Mouse (Mus musculus) forebrain, embryonic 12.5 days (tissue): ENCODE measurements around the gene Lrrc51. TPM values are rescaled to one million over a fixed set of nuclear protein-coding genes. Genes with fewer than 3 reads are reported as not detected.

ENCODE experiments used
- ATAC-seq: fragments of 200-750 bp; cut with Nextera tagmentation; 2 replicates; pipeline ENCODE4 v1.8.0; 2017; ENCODE audit warnings: moderate TSS enrichment; ENCODE audit not compliant: low FRiP score
- H3K27ac ChIP-seq: fragments of 300-500 bp; sonication (generic); 2 replicates; pipeline ENCODE4 v1.5.1; 2016; ENCODE audit warnings: mild to moderate bottlenecking
- H3K27me3 ChIP-seq: fragments of 300-500 bp; sonication (generic); 2 replicates; pipeline ENCODE4 v1.6.1; 2016; ENCODE audit warnings: mild to moderate bottlenecking
- H3K36me3 ChIP-seq: fragments of 300-500 bp; sonication (generic); replicated peaks from 2 replicates; pipeline ENCODE4 v1.6.1; 2016; ENCODE audit warnings: mild to moderate bottlenecking
- H3K4me1 ChIP-seq: fragments of 300-500 bp; sonication (generic); 2 replicates; pipeline ENCODE4 v1.6.1; 2016
- H3K4me2 ChIP-seq: fragments of 300-500 bp; sonication (generic); 2 replicates; pipeline ENCODE4 v1.6.1; 2016; ENCODE audit warnings: mild to moderate bottlenecking, moderate library complexity
- H3K4me3 ChIP-seq: fragments of 300-500 bp; sonication (generic); replicated peaks from 2 replicates; pipeline ENCODE4 v1.5.1; 2016; ENCODE audit warnings: mild to moderate bottlenecking
- H3K9ac ChIP-seq: fragments of 300-500 bp; sonication (generic); 2 replicates; pipeline ENCODE4 v1.6.1; 2016; ENCODE audit warnings: mild to moderate bottlenecking
- H3K9me3 ChIP-seq: fragments of 300-500 bp; sonication (generic); 2 replicates; pipeline ENCODE4 v1.6.1; 2016
- WGBS: fragments of 180-500 bp; shearing (Covaris S2); methylation state at CpG from one replicate; pipeline ENCODE4 v1.1.7; 2016; 5-methylcytosine and 5-hydroxymethylcytosine counted together
- polyA plus RNA-seq: library from polyadenylated mRNA; unstranded; fragments of >200 nt; fragmentation: Nextera tagmentation; extraction: Ambion mirVana; gene quantifications from 2 replicates; pipeline ENCODE4 v1.2.1, GENCODE M21; 2016

The Lrrc51 gene
- polyA plus RNA-seq, 1 experiment from 2014 or later, result 7.3 TPM

DNA sequence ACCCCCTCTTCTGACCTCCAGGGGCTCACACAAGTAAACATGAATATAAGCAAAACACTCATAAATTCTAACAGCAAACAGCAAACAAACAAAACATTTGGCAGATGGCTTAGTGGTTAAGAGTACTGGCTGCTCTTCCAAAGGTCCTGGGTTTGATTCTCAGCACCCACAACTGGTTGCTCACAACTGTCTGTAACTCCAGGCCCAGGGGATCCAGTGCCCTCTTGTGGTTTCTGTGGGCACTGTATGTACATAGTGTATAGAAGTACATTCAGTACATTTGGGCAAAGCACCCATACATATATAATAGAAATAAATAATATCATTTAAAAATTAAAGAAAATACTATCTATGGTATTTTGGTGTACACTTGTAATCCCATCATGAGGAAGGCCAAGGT is 30.8 kb downstream of the Lrrc51 start:
- peaks cover 23% of the 10 kb centered on the region for H3K36me3 ChIP-seq
- H3K9ac ChIP-seq, result no peak overlapping the region
- peaks cover 21% of the 10 kb centered on the region for H3K4me1 ChIP-seq
- H3K27me3 ChIP-seq, result no peaks in the 10 kb centered on the region
- ATAC-seq, result no peak
- no peak overlapping the region for H3K27ac ChIP-seq
- no peak overlapping the region for H3K4me3 ChIP-seq
- no peaks in the 10 kb centered on the region for H3K9me3 ChIP-seq
- H3K4me2 ChIP-seq, result no peak overlapping the region

DNA sequence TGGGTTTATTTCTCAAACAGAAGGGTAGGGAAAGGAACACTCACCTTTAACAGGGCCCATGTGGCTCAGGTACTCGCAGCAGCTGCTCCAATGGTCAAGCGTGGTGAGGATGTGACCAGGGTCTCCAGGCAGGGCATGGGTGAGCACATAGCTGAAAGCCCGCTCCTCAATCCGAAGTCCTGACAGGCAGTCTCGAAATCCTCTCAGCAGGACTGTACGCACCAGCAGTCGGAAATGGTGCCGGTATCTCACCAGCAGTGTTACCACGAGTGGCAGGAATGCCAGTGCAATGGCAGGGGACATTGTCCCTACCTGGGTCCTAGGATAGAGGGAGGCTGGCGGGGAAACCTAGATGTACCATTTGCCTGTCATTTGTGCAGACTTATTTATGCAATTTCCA is 31.7 kb downstream of the Lrrc51 start:
- Histone ChIP-seq H3K27ac (no peak overlapping the region), H3K9me3 (no peaks in the 10 kb centered on the region), H3K4me3 (no peak overlapping the region), H3K36me3 (peaks cover 23% of the 10 kb centered on the region), H3K9ac (no peak overlapping the region), H3K27me3 (no peaks in the 10 kb centered on the region), H3K4me1 (peaks cover 19% of the 10 kb centered on the region), H3K4me2 (no peak overlapping the region)
- WGBS, result 94% methylated on average over 10 of the region's 10 CpGs
- ATAC-seq, result no peak

DNA sequence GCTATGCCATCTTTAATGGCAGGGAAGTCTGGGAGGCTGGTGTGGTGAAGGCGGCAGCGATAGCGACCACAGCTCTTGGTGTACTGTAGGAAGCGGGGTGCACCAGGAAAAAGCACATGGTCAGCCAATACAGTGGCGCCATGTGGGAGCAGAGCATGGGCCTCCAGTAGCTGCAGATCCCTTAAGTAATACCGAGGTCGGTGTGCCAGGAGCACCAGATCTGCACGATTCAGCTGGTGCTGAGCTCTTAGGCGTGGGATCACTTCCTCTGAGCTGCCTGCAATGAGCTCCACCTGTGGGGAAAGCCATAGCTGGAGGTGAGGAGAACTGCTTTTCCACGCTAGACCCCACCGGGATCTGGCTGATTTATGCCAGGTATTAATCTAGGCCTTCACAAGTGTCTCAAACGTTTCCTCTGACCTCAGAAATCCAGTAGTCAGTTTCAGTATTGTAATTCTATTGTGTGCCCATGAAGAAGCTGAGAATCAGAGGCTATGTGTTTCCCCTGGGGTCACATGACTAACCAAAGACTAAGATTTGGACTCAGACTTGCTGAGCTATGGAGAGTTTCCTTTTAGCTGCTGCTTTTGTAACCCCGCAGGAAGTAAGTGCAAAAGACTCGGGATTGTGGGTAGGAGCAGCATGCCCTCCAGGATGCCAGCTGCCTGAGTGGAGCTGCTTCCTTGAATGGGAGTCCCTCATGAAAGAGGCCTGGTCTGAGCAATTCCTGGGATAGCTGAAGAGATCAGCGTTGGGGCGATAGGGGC is 33.2 kb downstream of the Lrrc51 start:
- WGBS, result 91% methylated on average over 16 of the region's 16 CpGs
- Histone ChIP-seq H3K4me1 (peaks cover 14% of the 10 kb centered on the region), H3K9me3 (no peaks in the 10 kb centered on the region), H3K9ac (no peak overlapping the region), H3K36me3 (peaks cover 23% of the 10 kb centered on the region), H3K4me3 (no peak overlapping the region), H3K27me3 (no peaks in the 10 kb centered on the region), H3K4me2 (no peak overlapping the region), H3K27ac (no peak overlapping the region)
- ATAC-seq, result no peak

DNA sequence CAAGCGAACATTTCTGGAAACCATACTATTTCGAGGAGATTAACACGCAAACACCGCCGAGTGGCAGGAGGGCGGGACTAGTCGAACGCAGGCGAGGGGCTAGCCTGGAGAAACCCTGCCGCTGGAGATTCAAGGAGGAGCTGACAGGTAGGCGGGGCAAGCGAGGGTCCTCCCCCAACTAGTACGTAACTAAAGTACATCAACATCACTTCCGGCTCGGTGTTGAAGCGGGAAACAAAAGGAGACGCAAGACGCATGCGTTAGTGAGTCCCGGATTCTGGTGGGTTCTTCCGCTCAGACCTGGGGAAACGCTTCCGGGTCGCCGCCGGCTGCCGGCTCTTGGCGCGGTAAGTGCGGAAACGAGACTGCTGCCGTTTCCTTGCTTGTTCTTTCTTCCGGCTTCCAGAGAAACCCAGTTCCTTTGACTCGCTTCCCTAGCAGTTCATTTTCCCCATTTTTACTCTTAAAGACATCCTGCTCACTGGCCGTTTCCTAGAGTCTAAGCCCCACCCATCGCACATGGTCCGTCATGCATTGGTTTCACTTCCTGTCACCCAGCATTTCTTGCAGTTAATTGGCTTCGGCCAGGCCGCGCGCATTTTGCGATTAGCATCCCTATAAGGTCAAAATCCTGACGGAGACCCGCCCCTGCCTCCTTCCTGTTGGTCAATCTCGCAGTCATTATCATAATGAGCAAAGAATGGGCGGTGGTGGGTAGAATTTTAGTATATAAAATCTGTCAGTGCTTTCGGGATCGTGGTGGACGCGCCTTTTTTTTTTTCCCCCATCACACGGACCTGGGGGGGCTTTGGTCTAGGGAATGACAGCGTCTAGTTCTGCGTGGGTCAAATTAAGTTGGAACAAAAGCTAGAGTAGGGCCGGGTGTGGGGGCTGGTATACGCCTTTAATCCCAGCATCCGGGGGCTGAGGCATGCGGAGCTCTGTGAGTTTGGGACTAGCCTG is 37.3 kb downstream of the Lrrc51 start:
- Histone ChIP-seq H3K27ac (peak overlapping the region; percentile 92), H3K27me3 (no peaks in the 10 kb centered on the region; the same call in 1 of the 2 replicates), H3K9me3 (no peaks in the 10 kb centered on the region), H3K4me2 (peak overlapping the region; percentile 56), H3K36me3 (peaks cover 12% of the 10 kb centered on the region; the same call in 1 of the 2 replicates), H3K9ac (peak overlapping the region; percentile 53), H3K4me1 (peaks cover 11% of the 10 kb centered on the region), H3K4me3 (peak overlapping the region; percentile 55)
- WGBS, result under 1% methylated on average over 57 of the region's 57 CpGs
- peak; percentile 98 for ATAC-seq

DNA sequence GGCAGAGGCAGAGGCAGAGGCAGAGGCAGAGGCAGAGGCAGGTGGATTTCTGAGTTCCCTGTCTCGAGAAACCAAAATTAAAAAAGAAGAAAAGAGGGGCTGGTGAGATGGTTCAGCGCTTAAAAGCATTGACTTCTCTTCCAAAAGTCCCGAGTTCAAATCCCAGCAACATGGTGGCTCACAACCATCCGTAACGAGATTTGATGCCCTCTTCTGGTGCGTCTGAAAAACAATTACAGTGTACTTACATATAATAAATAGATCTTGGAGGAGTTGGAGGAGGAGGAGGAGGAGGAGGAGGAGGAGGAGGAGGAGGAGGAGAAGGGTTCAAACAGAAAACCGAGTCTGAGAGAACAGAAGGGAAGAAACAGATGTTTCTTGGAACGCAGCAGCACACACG is 38.0 kb downstream of the Lrrc51 start:
- Histone ChIP-seq H3K36me3 (peaks cover 12% of the 10 kb centered on the region; the same call in 1 of the 2 replicates), H3K9ac (peak overlapping the region; percentile 53), H3K4me3 (peak overlapping the region; percentile 55), H3K4me1 (peaks cover 11% of the 10 kb centered on the region), H3K27ac (peak overlapping the region; percentile 92), H3K4me2 (peak overlapping the region; percentile 47), H3K9me3 (no peaks in the 10 kb centered on the region), H3K27me3 (peaks cover 3% of the 10 kb centered on the region; the same call in 1 of the 2 replicates)
- 38% methylated on average over 9 of the region's 9 CpGs for WGBS
- ATAC-seq, result no peak

DNA sequence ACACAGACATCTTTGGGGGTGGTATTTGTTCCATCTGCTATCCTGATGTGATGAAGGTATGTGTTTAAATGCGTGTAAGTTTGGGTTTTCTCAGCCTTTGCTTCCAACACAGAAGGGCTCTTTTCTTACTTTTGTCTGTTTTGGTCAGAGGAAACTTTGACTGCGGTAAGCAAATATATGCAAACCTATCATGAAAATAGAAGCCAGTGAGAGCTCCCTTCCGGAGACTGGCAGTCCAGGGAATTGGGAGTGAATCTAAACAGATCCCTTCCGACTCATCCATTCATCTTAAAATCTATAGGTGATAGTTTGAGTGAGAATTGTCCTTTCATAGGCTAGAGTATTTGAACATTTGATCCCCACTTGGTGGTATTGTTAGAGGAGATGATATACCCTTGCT is 45.2 kb downstream of the Lrrc51 start:
- Histone ChIP-seq H3K9ac (no peak overlapping the region), H3K4me2 (no peak overlapping the region), H3K27ac (no peak overlapping the region), H3K4me1 (no peaks in the 10 kb centered on the region), H3K27me3 (peaks cover 5% of the 10 kb centered on the region; the same call in 1 of the 2 replicates), H3K36me3 (no peaks in the 10 kb centered on the region), H3K4me3 (no peak overlapping the region), H3K9me3 (no peaks in the 10 kb centered on the region)
- 84% methylated on average over 4 of the region's 4 CpGs for WGBS
- no peak for ATAC-seq

DNA sequence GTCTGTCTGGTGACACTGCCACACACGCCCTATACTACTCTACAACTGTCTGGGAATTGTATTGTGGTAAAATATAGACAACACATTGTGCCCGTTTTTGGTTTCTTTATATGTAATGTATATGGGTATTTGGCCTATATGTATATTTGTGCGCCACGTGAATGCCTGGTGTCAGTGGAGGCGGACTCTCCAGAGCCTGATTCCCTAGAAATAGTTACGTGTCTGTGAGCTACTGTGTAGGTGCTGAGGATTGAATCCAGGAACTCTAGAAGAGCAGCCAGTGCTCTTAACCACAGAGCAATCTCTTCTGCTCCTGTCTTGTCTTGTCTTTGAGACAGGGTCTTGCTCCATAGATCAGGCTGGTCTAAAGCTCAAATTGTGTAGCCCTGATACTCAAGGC is 47.4 kb downstream of the Lrrc51 start:
- no peak for ATAC-seq
- Histone ChIP-seq H3K36me3 (no peaks in the 10 kb centered on the region), H3K9ac (no peak overlapping the region), H3K27ac (no peak overlapping the region), H3K4me2 (no peak overlapping the region), H3K27me3 (peaks cover 5% of the 10 kb centered on the region; the same call in 1 of the 2 replicates), H3K9me3 (no peaks in the 10 kb centered on the region), H3K4me1 (no peaks in the 10 kb centered on the region), H3K4me3 (no peak overlapping the region)
- WGBS, result 92% methylated on average over 6 of the region's 6 CpGs

DNA sequence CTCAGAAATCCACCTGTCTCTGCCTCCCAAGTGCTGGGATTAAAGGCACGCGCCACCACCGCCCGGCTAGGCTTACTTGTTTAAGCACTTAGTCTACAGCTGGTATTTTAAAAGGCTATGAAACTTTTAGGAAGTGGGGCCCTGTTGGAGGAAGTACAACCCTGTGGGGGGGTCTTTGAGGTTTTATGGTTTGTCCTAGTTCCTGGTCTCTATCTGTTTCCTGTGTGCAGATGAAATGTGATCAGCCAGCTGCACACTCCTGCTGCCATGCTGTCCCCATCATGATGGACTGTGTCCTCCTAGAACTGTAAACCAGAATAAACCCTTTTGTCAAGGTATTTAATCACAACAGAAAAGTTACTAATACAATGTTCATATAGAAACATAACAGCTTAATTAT is 49.5 kb downstream of the Lrrc51 start:
- 97% methylated on average over 4 of the region's 4 CpGs for WGBS

DNA sequence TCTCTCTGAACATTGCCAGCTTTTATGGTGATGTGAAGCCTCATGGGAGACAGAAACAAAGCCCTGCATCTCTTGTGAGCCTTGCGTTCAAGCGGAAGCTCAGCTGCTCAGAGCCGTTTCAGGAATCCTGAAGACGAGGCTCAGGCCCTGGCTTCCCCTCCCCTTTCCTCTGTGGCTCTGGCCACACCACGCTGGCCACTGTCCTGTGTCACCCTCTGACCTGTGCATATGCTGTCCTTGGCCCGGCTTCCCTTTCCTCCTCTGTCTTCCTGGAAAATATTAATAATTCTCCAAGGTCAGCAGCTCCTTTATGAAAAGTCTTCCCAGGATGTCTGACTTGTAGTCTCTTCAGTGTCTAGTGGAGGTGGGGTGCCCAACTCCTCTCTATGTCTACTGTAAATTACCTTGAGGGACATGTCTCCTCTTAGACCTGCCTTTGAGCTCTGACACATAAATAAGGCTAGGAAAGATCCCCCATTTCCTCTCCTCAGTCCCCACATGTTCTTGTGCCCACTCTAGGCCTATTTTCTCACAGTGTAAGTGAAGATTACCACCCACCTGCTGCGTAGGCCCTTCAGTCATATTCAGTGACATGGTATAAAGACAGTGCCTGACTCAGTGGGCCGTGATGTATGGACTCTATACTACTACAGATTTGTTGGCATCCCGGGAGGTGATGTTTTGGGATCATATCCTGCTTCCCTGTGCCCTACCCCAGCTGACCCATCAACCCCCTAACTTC is 51.1 kb downstream of the Lrrc51 start:
- no peak overlapping the region for H3K4me2 ChIP-seq
- 69% methylated on average over 9 of the region's 9 CpGs for WGBS
- H3K9ac ChIP-seq, result no peak overlapping the region

More for the DNA sequence above, 49.5 kb downstream of the Lrrc51 start:
- Histone ChIP-seq H3K27me3 (0 out of 2 replicates have a peak, but pooled peaks cover 2% of the 10 kb centered on the region), H3K36me3 (no peaks in the 10 kb centered on the region), H3K4me3 (no peak overlapping the region), H3K4me2 (no peak overlapping the region), H3K27ac (no peak overlapping the region), H3K9ac (no peak overlapping the region), H3K4me1 (no peaks in the 10 kb centered on the region), H3K9me3 (no peaks in the 10 kb centered on the region)
- ATAC-seq, result no peak

DNA sequence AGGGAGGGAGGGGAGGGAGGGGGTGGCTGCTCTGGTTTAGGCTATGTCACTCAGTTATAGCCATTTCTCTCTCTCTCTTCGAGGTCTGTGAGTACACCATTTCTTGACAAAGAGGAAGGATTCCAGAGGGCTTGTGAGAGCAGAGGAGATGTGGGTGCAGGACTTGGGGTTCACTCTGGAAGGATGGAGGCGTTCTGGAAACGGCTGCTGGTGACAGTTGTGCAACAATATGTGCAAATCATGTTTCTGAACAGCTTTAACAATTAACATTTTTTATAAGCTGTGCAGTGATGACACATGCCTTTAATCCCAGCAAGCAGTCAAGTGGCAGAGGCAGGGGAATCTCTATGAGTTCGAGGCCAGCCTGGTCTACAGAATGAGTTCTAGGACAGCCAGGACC is 52.8 kb downstream of the Lrrc51 start:
- Histone ChIP-seq H3K4me2 (no peak overlapping the region), H3K9ac (no peak overlapping the region), H3K27ac (no peak overlapping the region), H3K4me3 (no peak overlapping the region), H3K4me1 (no peaks in the 10 kb centered on the region), H3K36me3 (no peaks in the 10 kb centered on the region), H3K9me3 (no peaks in the 10 kb centered on the region), H3K27me3 (no peaks in the 10 kb centered on the region)
- WGBS, result 66% methylated on average over 4 of the region's 4 CpGs
- ATAC-seq, result no peak

More for the DNA sequence above, 51.1 kb downstream of the Lrrc51 start:
- no peaks in the 10 kb centered on the region for H3K36me3 ChIP-seq
- no peak overlapping the region for H3K27ac ChIP-seq
- H3K9me3 ChIP-seq, result no peaks in the 10 kb centered on the region
- no peaks in the 10 kb centered on the region for H3K27me3 ChIP-seq
- no peak overlapping the region for H3K4me3 ChIP-seq
- ATAC-seq, result no peak
- H3K4me1 ChIP-seq, result no peaks in the 10 kb centered on the region

DNA sequence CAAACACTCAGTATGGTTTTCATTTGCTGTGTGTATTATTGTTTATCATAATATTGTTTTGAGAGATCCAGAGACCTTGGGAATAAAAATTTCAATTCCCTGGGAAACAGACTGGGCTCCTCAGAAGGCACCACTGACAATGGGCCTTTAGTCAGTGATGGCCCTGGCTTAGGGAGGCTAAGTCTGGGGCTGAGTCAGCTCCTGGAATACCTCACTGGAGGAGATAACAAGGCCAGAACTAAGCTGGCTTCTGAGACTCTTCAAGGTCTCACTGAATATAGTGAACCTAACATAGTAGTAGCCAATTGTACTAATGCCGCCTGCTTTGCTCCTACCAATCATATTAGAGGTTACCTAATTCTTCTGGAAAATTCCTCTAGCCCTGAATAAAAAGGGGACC is 57.7 kb downstream of the Lrrc51 start:
- Histone ChIP-seq H3K4me1 (no peaks in the 10 kb centered on the region), H3K27me3 (no peaks in the 10 kb centered on the region), H3K27ac (no peak overlapping the region), H3K9ac (no peak overlapping the region), H3K9me3 (no peaks in the 10 kb centered on the region), H3K4me2 (no peak overlapping the region), H3K36me3 (no peaks in the 10 kb centered on the region), H3K4me3 (no peak overlapping the region)
- WGBS, result 89% methylated on average over 1 of the region's 1 CpGs
- no peak for ATAC-seq

DNA sequence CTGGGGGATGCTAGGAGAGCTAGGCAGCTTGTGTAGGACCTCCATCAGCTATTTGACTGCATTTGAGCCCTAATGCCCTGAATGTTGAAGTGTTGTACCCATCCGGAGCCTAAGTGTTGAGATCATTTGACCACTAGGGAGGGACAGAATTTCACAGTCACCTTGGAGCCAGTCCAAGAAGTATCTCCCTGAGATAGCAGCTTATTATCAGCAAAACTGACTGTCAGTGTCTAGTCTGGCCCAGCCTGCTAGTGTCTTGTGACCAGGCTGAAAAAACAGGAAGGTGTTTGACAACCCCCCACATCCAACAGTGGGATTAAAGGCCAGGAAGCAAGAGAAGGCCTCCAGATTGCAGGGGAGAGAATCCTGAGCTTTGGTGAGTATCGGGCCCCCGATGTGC is 62.4 kb downstream of the Lrrc51 start:
- ATAC-seq, result no peak

More for the DNA sequence above, 62.4 kb downstream of the Lrrc51 start:
- Histone ChIP-seq H3K9ac (no peak overlapping the region), H3K4me2 (no peak overlapping the region), H3K27me3 (no peaks in the 10 kb centered on the region), H3K4me1 (peaks cover 4% of the 10 kb centered on the region), H3K9me3 (no peaks in the 10 kb centered on the region), H3K27ac (no peak overlapping the region), H3K4me3 (no peak overlapping the region), H3K36me3 (no peaks in the 10 kb centered on the region)
- WGBS, result 88% methylated on average over 3 of the region's 3 CpGs
